Mouse (Mus musculus) T-helper 17 cell (primary cell): ENCODE results near the gene Ctu1.

Source experiments
- in situ Hi-C, 2 experiments: fragments of 300-600 bp; cut with MboI, MseI; formaldehyde crosslinking; loops; 1 replicate in 1 of 2; 2 replicates in 1 of 2; pipeline ENCODE4 v1.15.1; 2025; ENCODE audit warnings: high pct_unique_total_duplicates in 2 of 2

Gene Ctu1

GRCm38 (mm10) chr7:43678517-43678916 is 6.7 kb downstream of the Ctu1 start:
- in situ Hi-C loops = no loop called here

GRCm38 (mm10) chr7:43680960-43681359 is 9.1 kb downstream of the Ctu1 start:
- in situ Hi-C loops = loop anchor here (5.0 kb wide), 3 partner anchors 101 to 211 kb away; partner anchors contain the start of genes Klk10 (in 1 of the 2) and Klk4 (in 1 of the 2)

- in situ Hi-C loops = loop anchor here (5.0 kb wide), 3 partner anchors 100 to 210 kb away; partner anchors contain the start of genes Klk10 (in 1 of the 2) and Klk4 (in 1 of the 2)
Observed at GRCm38 (mm10) chr7:43682511-43682910, 10.7 kb downstream of the Ctu1 start.

DNA sequence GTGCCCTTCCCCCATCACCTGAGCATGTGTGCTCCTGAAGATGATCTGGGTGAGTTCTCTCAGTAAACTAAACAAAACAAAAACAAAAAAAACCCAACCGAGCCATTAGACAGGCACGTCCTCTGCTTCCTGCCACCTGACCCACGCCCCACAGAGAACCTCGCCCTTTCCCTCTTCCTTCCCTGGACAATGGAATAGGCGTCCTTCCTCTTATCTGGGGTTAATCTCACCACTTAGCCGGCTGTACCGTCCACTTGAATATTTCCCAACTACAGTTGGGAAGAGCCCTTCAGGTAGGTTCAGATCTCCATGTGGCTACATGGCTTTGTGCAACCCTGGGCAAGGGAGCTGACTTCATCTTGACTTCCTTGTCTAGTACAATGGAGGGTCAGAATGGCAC is 13.3 kb downstream of the Ctu1 start:
- in situ Hi-C loops = no loop called here

GRCm38 (mm10) chr7:43690118-43690517 is 18.3 kb downstream of the Ctu1 start, which contains the start of gene Klk14:
Gene Klk14, plus strand, starts transcription at chr7:43690418.
- in situ Hi-C loops = no loop called here

- in situ Hi-C loops = no loop called here
Observed at GRCm38 (mm10) chr7:43710031-43710430, 38.2 kb downstream of the Ctu1 start.

DNA sequence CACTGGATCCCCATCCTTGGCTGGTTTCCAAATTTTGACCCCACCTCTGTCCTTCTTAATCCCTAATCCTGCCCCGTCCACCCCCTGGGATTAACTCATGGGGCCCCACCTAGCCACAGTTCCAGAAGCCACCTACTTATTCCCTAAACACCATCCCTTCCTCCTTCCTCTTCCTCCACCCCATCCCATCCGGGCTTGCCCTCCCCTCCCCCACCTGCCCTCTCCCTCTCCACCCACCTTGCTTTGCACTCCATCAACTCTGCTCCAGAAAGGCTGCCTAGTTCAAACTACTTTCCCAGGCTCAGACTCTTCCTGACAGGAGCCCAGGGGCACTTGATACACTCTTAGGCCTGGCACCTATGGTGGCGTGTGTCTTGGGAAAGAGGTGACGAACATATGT is 40.5 kb downstream of the Ctu1 start, which contains the start of gene Klk13:
TSS of gene Klk13 (plus strand) at position 301 of the 400 bp plus-strand sequence.
- in situ Hi-C loops = no loop called here

- in situ Hi-C loops = no loop called here
Observed at GRCm38 (mm10) chr7:43712917-43713316, 41.1 kb downstream of the Ctu1 start.

- in situ Hi-C loops = no loop called here
Observed at GRCm38 (mm10) chr7:43713741-43714351, 42.0 kb downstream of the Ctu1 start.
